Mouse (Mus musculus): Measurements from ENCODE around the gene Akap7. TPM values are rescaled to one million over a fixed set of nuclear protein-coding genes. Genes with fewer than 3 reads are reported as not detected.

Gene Akap7
- polyA plus RNA-seq, 1 experiment from 2014 or later = 30.3 TPM

GRCm38 (mm10) chr10:25253006-25253405 is 54.7 kb downstream of the Akap7 start:
- no peak overlapping the region for H3K27ac ChIP-seq (ENCODE audit: low read depth, low read length)
- H3K4me3 ChIP-seq (ENCODE audit: low read length) = no peak overlapping the region
- WGBS = 92% methylated on average over 4 of the region's 4 CpGs
- H3K36me3 ChIP-seq (ENCODE audit: control insufficient read depth, insufficient read depth, low read length) = no peaks in the 10 kb centered on the region
- no peak overlapping the region for H3K9ac ChIP-seq (ENCODE audit: low read depth, low read length)
- no peak overlapping the region for H3K4me2 ChIP-seq (replicated peaks; ENCODE audit: low read depth, low read length)
- 0 out of 2 replicates have a peak, but pooled peaks cover 3% of the 10 kb centered on the region for H3K4me1 ChIP-seq (ENCODE audit: control insufficient read depth, insufficient read depth, low read length)
- no peak for ATAC-seq (ENCODE audit: low FRiP score, low TSS enrichment)
- no peaks in the 10 kb centered on the region for H3K9me3 ChIP-seq (ENCODE audit: control insufficient read depth, low read length)
- no peaks in the 10 kb centered on the region for H3K27me3 ChIP-seq (ENCODE audit: control insufficient read depth, insufficient read depth, low read length)

DNA sequence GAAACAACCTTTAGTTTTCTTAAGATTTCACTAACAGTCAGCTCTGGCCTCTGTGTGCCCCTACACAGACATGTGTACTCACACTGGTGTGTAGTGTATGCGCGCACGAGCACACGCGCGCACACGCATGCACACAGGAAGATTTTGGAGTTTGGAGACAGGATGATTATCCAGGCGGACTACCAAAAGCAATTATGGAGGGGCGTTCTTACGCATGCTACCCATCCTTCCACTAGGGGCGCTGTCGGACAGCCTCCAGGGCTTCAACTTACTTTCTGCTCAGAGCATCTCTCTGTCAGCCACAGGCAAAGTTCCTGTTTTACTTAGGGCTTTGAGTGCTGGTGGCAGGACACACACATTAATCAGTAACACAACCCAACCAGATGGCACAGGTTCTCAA is 57.6 kb downstream of the Akap7 start:
- peak; percentile 49; the same call in 1 of the 2 replicates for ATAC-seq (ENCODE audit: low FRiP score, low TSS enrichment)
- no peaks in the 10 kb centered on the region for H3K27me3 ChIP-seq (ENCODE audit: control insufficient read depth, insufficient read depth, low read length)
- no peak overlapping the region for H3K4me3 ChIP-seq (ENCODE audit: low read length)
- H3K36me3 ChIP-seq (ENCODE audit: control insufficient read depth, insufficient read depth, low read length) = no peaks in the 10 kb centered on the region
- H3K9ac ChIP-seq (ENCODE audit: low read depth, low read length) = no peak overlapping the region
- WGBS = 52% methylated on average over 12 of the region's 12 CpGs
- H3K27ac ChIP-seq (ENCODE audit: low read depth, low read length) = no peak overlapping the region
- H3K9me3 ChIP-seq (ENCODE audit: control insufficient read depth, low read length) = no peaks in the 10 kb centered on the region
- H3K4me2 ChIP-seq (replicated peaks; ENCODE audit: low read depth, low read length) = no peak overlapping the region
- H3K4me1 ChIP-seq (ENCODE audit: control insufficient read depth, insufficient read depth, low read length) = no peaks in the 10 kb centered on the region

DNA sequence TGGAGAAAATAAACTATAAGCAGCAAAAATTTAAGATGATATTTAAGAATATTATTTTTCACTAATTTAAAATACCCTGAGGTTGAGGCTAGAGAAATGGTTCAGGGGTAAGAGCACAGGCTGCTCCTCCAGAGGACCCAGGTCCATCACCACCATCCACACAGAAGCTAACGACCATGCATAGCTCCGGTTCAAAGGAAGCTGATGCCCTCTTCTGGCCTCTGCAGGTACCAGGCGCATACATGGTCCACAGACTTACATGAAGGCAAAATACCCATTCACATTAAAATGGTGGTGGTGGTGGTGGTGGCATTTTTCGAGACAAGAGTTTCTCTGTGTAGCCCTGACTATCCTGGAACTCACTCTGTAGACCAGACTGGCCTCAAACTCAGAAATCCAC is 61.5 kb downstream of the Akap7 start:
- Histone ChIP-seq H3K9me3 (ENCODE audit: control insufficient read depth, low read length) (no peaks in the 10 kb centered on the region), H3K9ac (ENCODE audit: low read depth, low read length) (no peak overlapping the region), H3K27ac (ENCODE audit: low read depth, low read length) (no peak overlapping the region), H3K4me3 (ENCODE audit: low read length) (no peak overlapping the region), H3K27me3 (ENCODE audit: control insufficient read depth, insufficient read depth, low read length) (no peaks in the 10 kb centered on the region), H3K4me2 (replicated peaks; ENCODE audit: low read depth, low read length) (no peak overlapping the region), H3K36me3 (ENCODE audit: control insufficient read depth, insufficient read depth, low read length) (no peaks in the 10 kb centered on the region), H3K4me1 (ENCODE audit: control insufficient read depth, insufficient read depth, low read length) (no peaks in the 10 kb centered on the region)
- 64% methylated on average over 4 of the region's 4 CpGs for WGBS
- no peak for ATAC-seq (ENCODE audit: low FRiP score, low TSS enrichment)

DNA sequence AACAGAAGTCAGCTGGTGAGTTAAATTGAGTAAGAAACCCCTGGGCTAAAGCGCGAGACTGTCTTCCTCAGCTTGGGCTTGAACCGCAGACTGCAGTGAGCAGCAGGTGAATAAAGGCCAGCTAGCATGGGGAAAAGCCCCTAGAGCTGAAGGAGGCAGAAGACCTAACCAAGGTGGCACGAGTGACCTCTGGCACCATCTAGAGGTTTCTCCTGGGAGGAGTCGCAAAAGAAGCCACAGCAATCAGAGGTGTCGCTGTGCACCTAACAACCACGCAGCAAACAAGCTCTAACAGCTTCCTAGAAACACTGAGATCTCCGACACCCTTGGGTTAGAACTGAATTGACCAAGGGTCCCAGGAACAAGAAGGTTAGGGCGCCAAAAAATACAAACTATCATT is 68.5 kb downstream of the Akap7 start:
- ATAC-seq (ENCODE audit: low FRiP score, low TSS enrichment) = no peak; the same call in 1 of the 2 replicates

GRCm38 (mm10) chr10:25234080-25234479 is 73.6 kb downstream of the Akap7 start:
- Histone ChIP-seq H3K4me3 (ENCODE audit: low read length) (no peak overlapping the region), H3K27me3 (ENCODE audit: control insufficient read depth, insufficient read depth, low read length) (no peaks in the 10 kb centered on the region), H3K36me3 (ENCODE audit: control insufficient read depth, insufficient read depth, low read length) (no peaks in the 10 kb centered on the region), H3K9ac (ENCODE audit: low read depth, low read length) (no peak overlapping the region), H3K4me1 (ENCODE audit: control insufficient read depth, insufficient read depth, low read length) (no peaks in the 10 kb centered on the region), H3K9me3 (ENCODE audit: control insufficient read depth, low read length) (no peaks in the 10 kb centered on the region), H3K4me2 (replicated peaks; ENCODE audit: low read depth, low read length) (no peak overlapping the region), H3K27ac (ENCODE audit: low read depth, low read length) (no peak overlapping the region)
- ATAC-seq (ENCODE audit: low FRiP score, low TSS enrichment) = no peak
- 64% methylated on average over 1 of the region's 1 CpGs for WGBS

More for the DNA sequence above, 68.5 kb downstream of the Akap7 start:
- Histone ChIP-seq H3K4me3 (ENCODE audit: low read length) (no peak overlapping the region), H3K4me2 (replicated peaks; ENCODE audit: low read depth, low read length) (no peak overlapping the region), H3K27ac (ENCODE audit: low read depth, low read length) (no peak overlapping the region), H3K9me3 (ENCODE audit: control insufficient read depth, low read length) (no peaks in the 10 kb centered on the region), H3K36me3 (ENCODE audit: control insufficient read depth, insufficient read depth, low read length) (no peaks in the 10 kb centered on the region), H3K27me3 (ENCODE audit: control insufficient read depth, insufficient read depth, low read length) (no peaks in the 10 kb centered on the region), H3K9ac (ENCODE audit: low read depth, low read length) (no peak overlapping the region), H3K4me1 (ENCODE audit: control insufficient read depth, insufficient read depth, low read length) (no peaks in the 10 kb centered on the region)
- WGBS = 31% methylated on average over 9 of the region's 9 CpGs

DNA sequence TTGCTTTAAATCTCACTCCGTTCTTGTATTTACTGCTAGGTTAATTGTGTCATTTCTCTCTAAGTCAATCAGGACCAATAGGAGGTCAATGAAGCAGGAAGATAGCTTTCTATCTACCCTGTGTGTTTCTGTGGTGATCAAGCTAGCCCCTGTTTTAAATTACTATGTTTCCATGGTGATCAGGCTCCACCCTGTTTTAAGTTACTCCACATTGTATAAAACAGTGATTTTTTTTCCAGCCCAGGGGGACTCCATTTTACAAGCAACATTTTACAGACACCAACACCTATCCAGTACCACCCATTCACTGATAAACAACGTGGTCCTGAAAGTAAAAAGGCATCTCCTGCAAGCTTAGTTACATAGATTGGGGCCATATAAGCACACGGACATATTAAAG is 75.0 kb downstream of the Akap7 start:
- no peak for ATAC-seq (ENCODE audit: low FRiP score, low TSS enrichment)
- Histone ChIP-seq H3K9ac (ENCODE audit: low read depth, low read length) (no peak overlapping the region), H3K36me3 (ENCODE audit: control insufficient read depth, insufficient read depth, low read length) (no peaks in the 10 kb centered on the region), H3K4me3 (ENCODE audit: low read length) (no peak overlapping the region), H3K9me3 (ENCODE audit: control insufficient read depth, low read length) (no peaks in the 10 kb centered on the region), H3K27me3 (ENCODE audit: control insufficient read depth, insufficient read depth, low read length) (no peaks in the 10 kb centered on the region), H3K27ac (ENCODE audit: low read depth, low read length) (no peak overlapping the region), H3K4me2 (replicated peaks; ENCODE audit: low read depth, low read length) (no peak overlapping the region), H3K4me1 (ENCODE audit: control insufficient read depth, insufficient read depth, low read length) (no peaks in the 10 kb centered on the region)
- 42% methylated on average over 3 of the region's 3 CpGs for WGBS

DNA sequence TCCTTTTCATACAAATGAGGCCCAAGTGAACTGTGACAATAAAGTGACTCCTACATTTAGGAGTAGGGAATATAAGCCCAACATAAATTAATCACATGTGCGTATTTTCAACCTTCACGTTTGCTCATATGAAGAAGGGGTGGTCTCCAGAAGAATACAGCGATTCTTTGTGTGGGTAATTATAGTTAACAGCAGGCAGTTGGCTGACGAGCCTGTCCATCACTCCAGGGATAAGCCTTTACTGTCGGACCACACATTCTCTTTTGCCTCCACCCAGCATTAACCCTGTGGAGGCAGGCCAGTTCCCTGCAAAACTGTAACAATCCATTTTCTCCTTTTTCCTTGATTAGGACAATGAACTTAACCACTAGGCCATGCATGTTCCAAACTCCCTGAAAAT is 76.3 kb downstream of the Akap7 start:
- Histone ChIP-seq H3K4me1 (ENCODE audit: control insufficient read depth, insufficient read depth, low read length) (no peaks in the 10 kb centered on the region), H3K27ac (ENCODE audit: low read depth, low read length) (no peak overlapping the region), H3K9ac (ENCODE audit: low read depth, low read length) (no peak overlapping the region), H3K9me3 (ENCODE audit: control insufficient read depth, low read length) (no peaks in the 10 kb centered on the region), H3K4me2 (replicated peaks; ENCODE audit: low read depth, low read length) (no peak overlapping the region), H3K27me3 (ENCODE audit: control insufficient read depth, insufficient read depth, low read length) (no peaks in the 10 kb centered on the region), H3K4me3 (ENCODE audit: low read length) (no peak overlapping the region), H3K36me3 (ENCODE audit: control insufficient read depth, insufficient read depth, low read length) (no peaks in the 10 kb centered on the region)
- 52% methylated on average over 5 of the region's 5 CpGs for whole genome bisulfite sequencing
- ATAC-seq (ENCODE audit: low FRiP score, low TSS enrichment) = no peak

DNA sequence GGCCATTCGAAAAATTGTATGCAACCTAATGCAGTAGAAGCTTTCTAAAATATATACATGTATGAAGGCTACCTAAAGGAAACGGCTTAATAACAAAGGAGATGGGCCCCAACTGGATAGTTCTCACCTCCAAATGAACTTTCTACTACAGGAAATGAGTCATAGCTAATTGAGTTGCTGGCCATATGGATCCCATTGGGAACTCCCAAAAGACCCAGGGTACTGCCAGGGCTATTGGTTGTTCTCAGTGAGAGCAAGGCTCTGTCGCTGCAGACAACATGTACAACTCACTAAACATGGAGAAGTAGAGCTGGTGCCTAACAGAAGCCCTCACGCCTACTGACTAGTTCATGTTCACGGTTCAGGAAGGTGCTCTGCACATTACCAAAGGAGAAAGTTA is 83.3 kb downstream of the Akap7 start:
- ATAC-seq (ENCODE audit: low FRiP score, low TSS enrichment) = no peak
- H3K4me3 ChIP-seq (ENCODE audit: low read length) = no peak overlapping the region
- no peak overlapping the region for H3K9ac ChIP-seq (ENCODE audit: low read depth, low read length)
- H3K4me1 ChIP-seq (ENCODE audit: control insufficient read depth, insufficient read depth, low read length) = no peaks in the 10 kb centered on the region
- no peaks in the 10 kb centered on the region for H3K27me3 ChIP-seq (ENCODE audit: control insufficient read depth, insufficient read depth, low read length)
- H3K9me3 ChIP-seq (ENCODE audit: control insufficient read depth, low read length) = no peaks in the 10 kb centered on the region
- no peak overlapping the region for H3K27ac ChIP-seq (ENCODE audit: low read depth, low read length)
- 77% methylated on average over 5 of the region's 5 CpGs for WGBS
- no peaks in the 10 kb centered on the region for H3K36me3 ChIP-seq (ENCODE audit: control insufficient read depth, insufficient read depth, low read length)
- H3K4me2 ChIP-seq (replicated peaks; ENCODE audit: low read depth, low read length) = no peak overlapping the region

DNA sequence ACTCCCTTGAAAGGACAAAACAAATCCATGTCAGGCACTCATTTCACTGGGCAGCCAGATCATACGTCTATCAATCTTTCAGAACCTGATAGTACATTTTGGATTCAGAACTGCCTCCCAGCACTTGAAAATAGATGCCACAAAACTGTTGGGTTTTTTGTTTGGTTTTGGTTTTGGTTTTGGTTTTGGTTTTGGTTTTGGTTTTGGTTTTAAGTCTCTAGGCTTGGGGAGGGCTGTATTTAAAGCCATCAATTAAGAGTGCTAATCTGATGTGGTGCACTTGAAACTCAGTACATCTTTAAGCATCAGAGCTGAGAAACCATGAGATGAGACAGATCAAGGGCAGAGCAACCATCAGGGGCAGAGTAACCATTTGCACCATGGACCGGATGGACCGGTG is 86.9 kb downstream of the Akap7 start:
- Histone ChIP-seq H3K36me3 (ENCODE audit: control insufficient read depth, insufficient read depth, low read length) (no peaks in the 10 kb centered on the region), H3K4me1 (ENCODE audit: control insufficient read depth, insufficient read depth, low read length) (no peaks in the 10 kb centered on the region), H3K9ac (ENCODE audit: low read depth, low read length) (no peak overlapping the region), H3K4me2 (replicated peaks; ENCODE audit: low read depth, low read length) (no peak overlapping the region), H3K9me3 (ENCODE audit: control insufficient read depth, low read length) (no peaks in the 10 kb centered on the region), H3K27me3 (ENCODE audit: control insufficient read depth, insufficient read depth, low read length) (no peaks in the 10 kb centered on the region), H3K4me3 (ENCODE audit: low read length) (no peak overlapping the region), H3K27ac (ENCODE audit: low read depth, low read length) (no peak overlapping the region)
- WGBS = 95% methylated on average over 3 of the region's 3 CpGs
- ATAC-seq (ENCODE audit: low FRiP score, low TSS enrichment) = no peak
